Mouse (Mus musculus): ENCODE measurements at regions not wholly inside any gene's neighbourhood (a gene's known extent, or its start where the extent isn't known, plus 50 kb on each side); places are given as distances from the start of the nearest gene placed in this dataset.

DNA sequence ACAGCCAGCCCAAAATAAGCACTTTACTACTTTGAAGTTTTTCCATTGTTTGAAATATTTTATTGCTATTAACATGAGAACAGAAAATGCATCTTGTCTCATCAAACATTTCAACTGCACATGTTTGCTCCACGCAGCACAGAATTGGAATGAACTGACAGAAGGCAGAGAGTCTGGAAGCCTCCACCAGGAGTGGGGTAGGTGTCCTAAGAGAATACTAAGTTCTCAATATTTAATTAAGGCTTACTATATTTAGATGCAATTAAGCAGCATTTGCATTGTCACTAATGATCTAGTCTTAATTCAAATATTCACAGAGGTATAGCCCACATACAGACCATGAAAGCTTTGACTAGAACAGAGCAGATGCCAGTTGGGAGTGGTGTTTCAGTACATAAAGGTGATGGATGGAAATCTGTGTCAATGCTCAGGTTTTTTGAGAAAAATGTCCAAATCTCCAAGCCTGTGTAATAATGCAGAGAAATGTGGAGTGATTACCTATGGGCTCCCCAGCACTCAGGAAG, 491.2 kb downstream of the Tm4sf1 start:
- no peak for DNase-seq (ENCODE audit: inconsistent age in 2 of 2, low spot score in 1 of 2)

DNA sequence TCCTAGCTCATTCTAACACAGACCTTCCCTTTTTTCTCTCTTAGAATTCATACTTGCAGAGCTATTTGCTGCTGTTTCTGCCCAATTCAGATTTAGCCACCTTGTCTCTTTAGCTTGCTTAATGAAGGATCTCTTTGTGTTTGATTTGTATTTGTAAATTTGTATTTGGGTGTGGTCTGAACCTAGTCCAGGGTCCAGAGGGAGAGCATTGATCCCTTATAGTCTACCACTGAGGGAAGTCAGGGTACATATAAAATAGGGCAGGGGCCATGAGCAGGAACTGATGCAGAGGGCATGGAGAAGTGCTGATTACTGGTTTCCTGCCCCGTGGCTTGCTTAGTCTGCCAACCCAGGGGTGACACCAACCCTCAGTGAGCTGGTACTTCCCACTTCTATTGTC, 508.7 kb downstream of the Tm4sf1 start:
- no peak for DNase-seq (ENCODE audit: inconsistent age in 2 of 2, low spot score in 1 of 2)

- DNase-seq (ENCODE audit: inconsistent age in 2 of 2, low spot score in 1 of 2), result peak; percentile 4 to 48
These were observed 512.6 kb downstream of the Tm4sf1 start for GRCm38 (mm10) chr3:56789155-56789554.

- DNase-seq (ENCODE audit: inconsistent age in 2 of 2, low spot score in 1 of 2), result no peak
These were observed 527.9 kb downstream of the Tm4sf1 start for GRCm38 (mm10) chr3:56773920-56774319.

- no peak for DNase-seq (ENCODE audit: inconsistent age in 2 of 2, low spot score in 1 of 2)
These were observed 531.6 kb downstream of the Tm4sf1 start for GRCm38 (mm10) chr3:56770225-56770624.

GRCm38 (mm10) chr3:56767133-56767532, 534.7 kb downstream of the Tm4sf1 start:
- peak in 1 of 2 experiments; percentile 24 for DNase-seq (ENCODE audit: inconsistent age in 2 of 2, low spot score in 1 of 2)

DNA sequence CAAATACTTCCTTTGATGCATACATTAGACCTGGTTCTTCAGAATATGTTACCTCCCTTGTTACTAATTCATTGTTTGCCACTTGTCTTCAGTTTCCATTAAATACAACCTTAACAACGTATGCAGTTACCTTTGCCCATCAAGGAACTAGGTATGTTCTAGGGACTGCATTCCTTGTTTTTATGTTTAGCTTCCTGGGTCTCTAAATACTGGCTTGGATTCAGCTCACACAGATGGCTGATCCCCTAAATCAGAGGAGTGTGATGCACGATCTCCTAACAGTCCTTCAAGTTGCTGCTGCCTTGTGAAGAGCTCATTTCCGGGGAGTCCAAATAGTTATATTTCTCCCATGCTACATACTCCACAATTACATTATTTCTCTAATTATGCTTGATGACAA, 537.5 kb downstream of the Tm4sf1 start:
- no peak for DNase-seq (ENCODE audit: inconsistent age in 2 of 2, low spot score in 1 of 2)

GRCm38 (mm10) chr3:56763896-56764295, 537.9 kb downstream of the Tm4sf1 start:
- DNase-seq (ENCODE audit: inconsistent age in 2 of 2, low spot score in 1 of 2), result no peak

GRCm38 (mm10) chr3:56753654-56754053, 548.1 kb downstream of the Tm4sf1 start:
- peak; percentile 53 to 81 for DNase-seq (ENCODE audit: inconsistent age in 2 of 2, low spot score in 1 of 2)

DNA sequence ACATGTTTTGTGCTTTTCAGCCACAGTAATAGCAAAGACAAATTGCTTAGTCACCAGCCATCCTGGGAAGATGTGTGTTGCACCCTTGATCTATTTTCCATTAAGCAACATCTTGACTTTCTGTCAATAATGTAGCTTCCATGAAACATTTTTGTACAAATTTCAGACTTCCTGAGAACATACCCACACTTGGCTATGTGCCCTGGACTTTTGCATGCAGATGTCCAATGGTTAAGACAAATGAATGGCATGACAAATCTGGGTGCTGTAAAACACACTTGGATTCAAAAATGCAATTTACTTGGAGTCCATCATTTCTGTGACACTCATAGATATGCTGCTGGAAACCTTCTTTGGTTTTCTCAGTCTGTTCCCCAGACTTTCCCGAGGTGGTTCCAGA, 549.9 kb downstream of the Tm4sf1 start:
- no peak for DNase-seq (ENCODE audit: inconsistent age in 2 of 2, low spot score in 1 of 2)

GRCm38 (mm10) chr3:56740902-56741301, 557.4 kb upstream of the Nbea start:
- DNase-seq (ENCODE audit: inconsistent age in 2 of 2, low spot score in 1 of 2), result no peak

DNA sequence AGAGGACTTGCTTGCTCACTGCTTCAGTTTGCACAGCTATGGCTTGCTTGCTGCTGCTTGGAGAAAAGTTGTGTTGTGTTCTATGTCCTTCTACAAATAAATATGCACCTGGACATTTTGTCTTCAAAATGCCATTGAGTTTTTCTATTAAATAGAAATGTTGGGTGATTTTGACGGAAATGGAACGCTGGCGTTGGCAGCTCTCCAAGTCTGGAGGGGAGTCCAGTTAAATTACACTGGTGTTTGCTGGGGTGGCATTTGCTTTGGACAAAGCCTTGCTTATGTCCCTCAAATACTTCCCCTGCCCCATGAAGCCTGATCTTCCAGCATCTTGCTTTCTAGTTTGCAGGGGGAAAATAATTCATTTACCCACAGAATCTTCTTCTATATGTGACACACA, 556.0 kb upstream of the Nbea start:
- no peak for DNase-seq (ENCODE audit: inconsistent age in 2 of 2, low spot score in 1 of 2)

DNA sequence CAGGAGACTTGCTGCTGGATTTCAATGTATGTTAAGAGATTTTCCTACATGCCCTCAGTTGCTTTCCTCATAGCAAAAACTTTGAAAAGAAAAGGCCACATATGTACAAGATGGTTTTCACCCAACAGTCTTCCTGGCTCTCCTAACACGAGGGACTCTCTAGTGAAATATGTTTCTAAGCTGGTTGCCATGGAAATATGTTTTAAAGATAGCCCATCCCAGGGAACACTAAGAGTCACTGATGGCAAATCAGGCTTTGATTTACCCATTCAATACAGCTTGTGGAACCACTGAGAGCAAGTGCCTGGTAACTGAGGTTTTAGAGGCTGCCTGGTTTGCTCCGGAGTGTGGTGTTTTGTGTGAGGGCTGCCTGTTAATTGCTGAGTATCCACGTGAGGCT, 547.3 kb upstream of the Nbea start:
- no peak for DNase-seq (ENCODE audit: inconsistent age in 2 of 2, low spot score in 1 of 2)

GRCm38 (mm10) chr3:56724991-56725390, 541.5 kb upstream of the Nbea start:
- DNase-seq (ENCODE audit: inconsistent age in 2 of 2, low spot score in 1 of 2), result no peak

- DNase-seq (ENCODE audit: inconsistent age in 2 of 2, low spot score in 1 of 2), result no peak
These were observed 524.8 kb upstream of the Nbea start for GRCm38 (mm10) chr3:56708260-56708659.

DNA sequence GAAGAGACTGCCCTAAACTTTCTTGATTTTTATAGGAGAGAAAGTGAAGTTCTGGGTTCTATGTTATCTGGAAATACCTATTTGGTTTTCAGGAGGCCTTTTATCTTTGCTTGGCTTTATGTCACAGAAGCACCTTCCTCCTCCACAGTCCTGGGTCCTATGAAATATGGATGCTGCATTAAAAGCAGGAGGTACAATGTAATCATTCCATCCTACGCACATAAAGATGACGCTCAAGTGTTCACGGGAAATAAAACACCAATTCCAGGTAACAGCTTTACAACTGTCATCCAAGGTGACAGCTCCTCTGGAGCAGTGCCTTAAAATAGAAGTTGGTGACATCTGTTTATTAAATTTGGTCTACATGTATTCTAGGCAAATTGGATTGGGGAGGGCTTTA, 523.8 kb upstream of the Nbea start:
- no peak for DNase-seq (ENCODE audit: inconsistent age in 2 of 2, low spot score in 1 of 2)

DNA sequence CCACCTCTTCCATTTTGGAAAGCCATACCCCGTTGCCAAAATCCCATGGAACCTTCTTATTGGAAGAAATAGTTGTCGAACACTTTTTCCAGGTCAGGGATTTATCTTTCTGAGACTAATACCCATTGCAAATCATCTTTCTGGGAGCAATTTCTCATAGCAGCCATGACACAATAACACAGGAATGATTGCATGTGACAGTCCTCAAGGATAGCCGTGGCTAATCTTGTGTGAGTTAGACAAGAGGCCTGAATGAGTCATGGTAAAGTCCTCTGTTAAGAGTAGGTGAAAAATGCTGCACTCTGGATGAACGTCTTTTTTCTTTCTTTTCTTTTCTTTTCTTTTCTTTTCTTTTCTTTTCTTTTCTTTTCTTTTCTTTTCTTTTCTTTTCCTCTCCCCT, 522.5 kb upstream of the Nbea start:
- DNase-seq (ENCODE audit: inconsistent age in 2 of 2, low spot score in 1 of 2), result peak; percentile 47 to 80

- DNase-seq (ENCODE audit: inconsistent age in 2 of 2, low spot score in 1 of 2), result no peak
These were observed 515.4 kb upstream of the Nbea start for GRCm38 (mm10) chr3:56698941-56699340.

DNA sequence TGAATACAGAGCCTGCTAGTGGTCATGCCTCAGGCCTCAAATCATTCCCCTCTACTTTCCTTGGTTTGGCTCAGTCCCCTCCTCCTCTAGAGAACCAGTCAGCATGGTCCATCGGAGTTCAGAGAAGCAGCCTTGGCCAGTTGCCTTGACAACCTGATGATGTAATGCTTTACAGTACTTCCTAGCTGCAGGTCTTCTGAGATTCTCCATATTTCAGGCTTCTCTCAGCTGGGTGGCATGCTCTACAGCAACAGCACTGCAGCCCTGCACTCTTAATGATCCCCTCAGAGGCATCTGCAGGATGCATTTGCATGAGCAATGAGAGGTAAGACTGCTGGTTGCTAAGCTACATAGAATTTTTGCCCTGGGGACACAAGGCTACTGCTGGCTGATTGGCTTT, 514.7 kb upstream of the Nbea start:
- DNase-seq (ENCODE audit: inconsistent age in 2 of 2, low spot score in 1 of 2), result peak; percentile 19 to 75

DNA sequence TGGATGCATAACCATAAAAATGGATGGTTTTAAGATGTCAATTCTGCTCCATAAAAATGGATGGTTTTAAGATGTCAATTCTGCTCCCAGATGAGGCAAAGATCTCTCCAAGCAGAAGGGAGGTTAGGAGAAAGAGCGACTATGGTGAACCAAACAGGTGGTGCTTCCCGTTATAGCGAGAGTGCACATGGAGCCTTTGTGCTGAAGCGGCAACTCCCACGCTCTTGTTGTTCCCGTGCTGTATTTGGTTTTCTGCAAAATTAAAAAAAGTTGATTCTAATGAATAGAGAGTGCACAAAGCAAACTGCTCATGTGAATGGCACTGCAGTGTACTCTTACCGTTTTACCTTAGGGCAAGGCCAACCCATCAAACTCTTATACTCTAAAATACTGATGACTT, 497.5 kb upstream of the Nbea start:
- DNase-seq (ENCODE audit: inconsistent age in 2 of 2, low spot score in 1 of 2), result no peak

DNA sequence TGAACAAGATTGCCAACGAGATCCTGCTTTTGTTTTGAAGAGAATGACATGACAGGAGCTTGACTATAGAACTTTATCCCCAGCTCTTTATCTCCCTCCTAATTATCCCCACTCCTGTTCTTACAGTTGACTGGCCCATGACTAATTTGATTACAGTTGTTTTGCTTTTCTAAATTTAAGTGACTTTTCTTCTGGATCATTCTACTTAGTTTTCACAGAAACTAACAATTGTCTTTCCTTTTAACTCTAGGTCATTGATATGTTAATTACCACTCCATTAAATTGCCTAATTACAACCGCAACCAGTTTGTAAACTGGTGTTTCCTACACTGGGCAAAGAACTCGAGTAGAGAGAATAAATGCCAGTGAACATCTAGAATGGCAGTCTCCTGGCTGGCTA, 485.3 kb upstream of the Nbea start:
- no peak for DNase-seq (ENCODE audit: inconsistent age in 2 of 2, low spot score in 1 of 2)

- no peak for DNase-seq (ENCODE audit: inconsistent age in 2 of 2, low spot score in 1 of 2)
These were observed 477.1 kb upstream of the Nbea start for GRCm38 (mm10) chr3:56660594-56660993.

DNA sequence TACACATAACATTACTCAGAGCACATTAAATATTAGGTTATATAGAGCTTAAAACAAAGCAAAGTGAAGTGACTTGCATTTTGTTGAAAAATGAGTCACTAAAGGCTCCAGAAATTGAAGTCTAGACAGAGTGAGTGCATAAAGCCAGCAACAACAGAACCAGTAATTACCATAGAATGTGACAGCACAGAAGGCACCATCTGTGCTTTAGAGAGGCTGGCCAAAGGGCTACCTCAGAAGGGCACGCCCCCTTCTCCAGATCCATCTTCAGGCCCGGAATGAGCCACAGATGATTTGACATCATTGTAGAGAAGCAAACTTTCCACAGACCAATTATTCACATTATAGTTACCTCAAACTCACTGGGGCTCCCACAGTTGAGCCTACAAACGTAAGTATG, 463.8 kb upstream of the Nbea start:
- no peak for DNase-seq (ENCODE audit: inconsistent age in 2 of 2, low spot score in 1 of 2)
